Mouse (Mus musculus): Measurements from ENCODE around the gene 1700012P22Rik. TPM values are rescaled to one million over a fixed set of nuclear protein-coding genes. Genes with fewer than 3 reads are reported as not detected.

Gene 1700012P22Rik
- total RNA-seq (2021) = not detected
- long read RNA-seq = 0 reads

DNA sequence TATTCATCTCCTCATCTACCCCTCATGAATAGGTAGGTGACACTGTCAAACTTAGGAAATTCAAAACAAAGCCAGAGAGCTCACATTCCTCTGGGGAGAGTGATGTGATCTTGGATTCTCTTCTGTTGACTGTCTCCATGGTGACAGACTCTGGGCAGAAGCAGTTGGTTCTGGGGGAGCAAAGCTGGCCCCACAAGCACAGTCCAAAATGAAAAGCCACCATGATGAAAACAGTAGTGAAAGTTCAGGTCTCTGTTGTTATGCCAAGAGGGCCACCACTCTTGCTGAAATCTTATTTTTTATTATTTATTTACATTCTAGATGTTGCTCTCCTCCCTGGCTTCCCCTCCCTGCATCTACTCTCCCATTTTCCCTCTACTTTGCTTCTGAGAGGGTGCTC lies at the start of gene 1700012P22Rik:
Gene 1700012P22Rik, minus strand, starts transcription at position 101 of the 400 bp plus-strand sequence.
- DNase-seq (ENCODE audit: low spot score in 2 of 2) = no peak

DNA sequence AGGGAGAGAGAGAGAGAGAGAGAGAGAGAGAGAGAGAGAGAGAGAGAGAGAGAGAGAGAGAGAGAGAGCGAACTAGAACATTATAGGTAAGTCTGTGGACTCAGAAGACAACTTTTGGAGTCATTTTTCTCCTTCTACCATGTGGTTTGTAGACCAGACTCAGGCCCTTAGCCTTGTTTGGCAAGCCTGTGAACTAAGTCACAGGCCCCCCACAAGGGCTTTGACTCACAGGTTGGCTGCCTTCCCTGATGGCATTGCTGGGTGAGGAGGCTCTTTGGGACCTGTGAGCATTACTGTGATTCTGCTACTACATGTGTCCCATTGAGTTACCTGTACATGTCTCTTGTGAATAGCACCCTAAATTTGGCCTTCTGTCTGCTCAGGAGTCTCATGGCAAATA lies 29.5 kb upstream of the 1700012P22Rik start:
- DNase-seq (ENCODE audit: low spot score in 2 of 2) = no peak

DNA sequence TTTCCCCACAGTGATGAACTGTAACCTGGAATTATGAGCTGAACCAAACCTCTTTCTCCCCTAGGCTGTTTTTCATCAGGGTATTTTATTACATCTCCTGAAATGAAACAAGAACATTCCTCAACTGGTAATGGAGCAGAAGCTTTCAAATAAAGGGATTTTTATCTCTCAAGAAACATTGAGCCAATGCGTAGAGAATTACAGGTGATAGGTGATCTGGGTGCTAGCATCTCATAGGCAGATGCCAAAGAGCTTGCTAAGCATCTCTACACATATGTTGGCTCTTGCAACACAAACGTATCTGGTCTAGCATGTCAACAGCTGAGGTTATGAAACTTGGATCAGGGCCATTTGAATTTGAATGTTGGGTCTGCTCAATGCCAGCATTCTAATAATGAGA lies 26.6 kb upstream of the 1700012P22Rik start:
- DNase-seq (ENCODE audit: low spot score in 2 of 2) = peak in 1 of 2 experiments; percentile 14

DNA sequence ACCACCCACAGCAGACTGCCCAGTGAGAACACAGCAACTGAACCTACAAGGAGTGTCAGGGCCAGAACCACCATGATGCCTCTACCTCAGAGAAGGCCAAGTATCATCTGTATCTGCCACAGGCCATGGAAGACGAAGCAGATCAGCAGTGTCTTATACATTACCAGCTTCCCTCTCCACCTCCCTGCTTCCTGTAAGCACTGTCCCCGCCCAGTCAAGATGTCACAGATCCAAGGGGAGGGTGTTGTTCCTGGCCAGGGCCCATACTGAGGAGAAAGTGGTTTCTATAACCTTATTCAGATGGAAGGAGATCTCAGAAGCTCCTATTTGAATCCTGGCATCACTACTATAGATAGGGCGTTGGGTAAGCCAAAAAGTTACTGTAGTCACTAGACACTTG lies 25.1 kb upstream of the 1700012P22Rik start, which contains the start of gene Aadacl3:
Gene Aadacl3, minus strand, starts transcription at position 101 of the 400 bp plus-strand sequence.
- no peak for DNase-seq (ENCODE audit: low spot score in 2 of 2)

DNA sequence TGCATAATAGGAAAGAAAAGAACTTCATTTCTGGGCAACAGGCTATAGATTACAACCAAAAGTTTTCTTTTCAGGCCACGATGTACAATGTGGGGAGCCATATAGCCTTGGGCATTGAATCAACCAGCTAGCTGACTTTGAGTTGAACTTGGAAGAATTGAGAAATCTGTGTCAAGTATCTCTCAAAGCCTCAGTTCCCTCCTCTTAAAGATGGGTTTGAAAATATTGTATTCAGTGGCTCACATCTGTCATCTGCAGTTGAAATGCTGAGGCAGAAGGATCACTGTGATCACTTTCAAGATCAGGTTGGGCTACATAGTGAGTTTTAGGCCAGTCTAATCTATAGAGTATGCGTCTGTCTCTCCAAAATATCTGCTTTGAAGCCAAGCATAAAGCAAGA lies 14.6 kb upstream of the 1700012P22Rik start, which contains the start of gene Gm9944:
Gene Gm9944, minus strand, starts transcription at position 101 of the 400 bp plus-strand sequence.
- no peak for DNase-seq (ENCODE audit: low spot score in 2 of 2)

DNA sequence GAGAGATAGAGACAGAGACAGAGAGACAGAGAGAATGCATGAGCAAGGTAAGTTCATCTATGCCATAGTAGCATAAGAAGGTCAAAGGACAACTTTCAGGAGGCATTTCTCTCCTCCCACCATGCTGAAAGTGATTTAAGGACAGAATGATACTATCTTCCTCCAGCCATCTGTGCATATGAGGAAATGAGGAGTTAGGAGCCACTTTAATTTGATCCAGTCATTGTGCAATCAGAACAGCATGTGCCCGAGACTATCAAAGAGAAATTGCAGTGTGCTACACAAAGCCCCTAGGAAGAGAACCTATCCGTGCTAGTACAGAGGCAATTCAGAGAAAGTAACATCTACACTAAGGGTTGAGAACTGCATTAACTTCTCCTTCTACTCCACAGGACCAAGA lies 10.0 kb upstream of the 1700012P22Rik start:
- DNase-seq (ENCODE audit: low spot score in 2 of 2) = no peak

DNA sequence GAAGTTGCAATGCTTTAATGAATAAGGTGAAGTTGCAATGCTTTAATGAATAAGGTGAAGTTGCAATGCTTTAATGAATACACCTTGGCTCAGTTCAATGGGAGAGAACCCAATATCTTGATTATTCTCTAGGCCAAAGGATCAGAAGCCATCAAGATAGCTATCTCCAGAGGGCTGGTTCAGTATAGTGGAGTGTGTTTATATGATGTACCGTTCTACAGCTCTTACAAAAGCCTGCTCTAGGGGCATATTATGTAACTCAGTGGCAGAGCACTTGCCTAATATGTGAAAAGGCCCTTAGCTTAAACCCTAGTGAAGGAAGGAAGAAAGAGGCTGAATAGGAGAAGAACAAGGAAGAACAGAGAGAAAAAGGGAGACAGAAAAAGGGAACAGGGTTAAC lies 3.0 kb upstream of the 1700012P22Rik start:
- DNase-seq (ENCODE audit: low spot score in 2 of 2) = no peak

DNA sequence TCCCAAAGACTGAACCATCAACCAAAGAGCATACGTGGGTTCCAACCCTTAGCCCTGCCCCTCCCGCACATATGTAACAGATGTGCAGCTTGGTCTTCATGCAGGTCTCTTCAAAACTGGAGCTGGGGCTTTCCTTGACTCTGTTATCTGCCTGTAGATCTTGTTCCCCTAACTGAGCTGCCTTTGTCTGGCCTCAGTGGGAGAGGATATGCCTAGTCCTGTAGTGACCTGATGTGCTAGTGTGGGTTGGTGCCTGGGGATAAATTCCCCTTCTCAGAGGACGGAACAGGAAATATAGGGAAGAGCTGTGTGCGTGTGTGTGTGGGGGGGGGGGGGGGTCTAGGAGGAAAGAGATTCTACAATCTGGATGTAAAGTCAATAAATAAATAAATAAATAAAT lies 2.5 kb upstream of the 1700012P22Rik start:
- DNase-seq (ENCODE audit: low spot score in 2 of 2) = no peak

DNA sequence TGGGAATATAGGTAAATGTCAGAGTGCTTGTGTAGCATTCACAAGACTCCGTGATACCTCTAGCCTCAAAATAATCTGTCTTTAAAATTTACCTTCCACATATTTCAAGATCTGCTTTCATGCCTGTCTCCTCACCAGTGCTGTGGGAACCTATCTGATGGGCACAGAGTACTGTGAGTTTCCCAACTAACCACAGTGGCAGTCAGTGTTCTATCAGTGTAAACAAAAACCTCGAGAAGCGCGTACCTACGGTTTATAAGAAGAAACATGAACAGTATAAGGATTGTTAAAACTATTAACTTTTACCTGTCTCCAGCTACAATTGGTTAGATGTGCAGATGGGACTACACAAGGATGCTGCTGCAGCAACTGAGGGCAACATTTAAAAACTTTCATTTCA lies 5.4 kb downstream of the 1700012P22Rik start:
- no peak for DNase-seq (ENCODE audit: low spot score in 2 of 2)

DNA sequence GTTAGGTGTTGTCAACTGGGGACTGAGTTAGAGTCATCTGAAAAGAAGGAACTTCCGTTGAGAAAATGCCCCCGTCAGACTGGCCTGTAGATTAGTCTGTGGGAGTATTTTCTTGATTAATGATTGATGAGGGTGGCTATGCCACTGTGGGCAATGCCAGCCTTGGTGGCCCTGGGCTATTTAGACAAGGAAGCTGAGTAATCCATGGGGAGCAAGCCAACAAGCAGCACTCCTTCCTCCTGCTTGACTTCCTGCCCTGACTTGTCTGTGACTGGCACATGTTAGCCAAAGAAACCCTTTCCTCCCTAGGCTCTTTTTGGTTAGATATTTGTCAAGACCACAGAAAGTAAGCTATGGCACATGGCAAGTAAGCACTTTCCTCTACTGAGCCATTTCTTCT lies 7.8 kb downstream of the 1700012P22Rik start:
- no peak for DNase-seq (ENCODE audit: low spot score in 2 of 2)

DNA sequence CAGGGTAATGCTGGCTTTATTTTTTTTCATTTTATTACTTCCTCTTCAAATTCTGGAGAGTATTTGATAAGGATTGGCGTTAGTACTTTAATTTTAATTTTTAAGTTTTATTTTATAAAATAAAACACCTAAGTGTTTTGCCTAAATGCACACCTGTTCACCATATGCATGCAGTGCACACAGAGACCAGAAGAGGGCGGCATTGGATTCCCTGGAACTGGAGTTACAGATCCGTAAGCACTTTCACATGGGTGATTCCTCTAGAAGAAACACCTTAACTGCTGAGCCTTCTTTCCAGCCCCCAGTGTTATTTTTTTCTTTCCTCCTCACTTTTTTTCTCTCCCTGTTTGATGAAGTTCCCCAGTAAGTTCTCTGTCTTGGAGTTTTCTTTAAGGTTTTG lies 9.7 kb downstream of the 1700012P22Rik start:
- DNase-seq (ENCODE audit: low spot score in 2 of 2) = peak in 1 of 2 experiments; percentile 3

DNA sequence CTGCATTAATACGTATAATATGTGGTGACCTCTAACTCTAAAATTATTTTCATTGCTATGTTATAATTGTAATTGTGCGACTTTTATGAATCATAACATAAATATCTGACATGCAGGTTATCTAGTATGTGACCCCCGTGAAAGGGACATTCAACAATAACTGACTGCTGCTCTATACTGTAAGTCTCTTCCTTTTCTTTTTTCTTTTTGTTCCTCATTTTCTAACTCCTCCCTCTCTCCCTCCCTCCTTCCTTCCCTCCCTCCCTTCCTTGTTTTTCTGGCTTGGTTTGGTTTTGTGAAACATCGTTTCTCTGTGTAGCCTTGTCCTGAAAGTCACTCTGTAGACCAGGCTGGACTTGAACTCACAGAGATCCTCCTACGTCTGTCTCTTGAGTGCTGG lies 14.0 kb downstream of the 1700012P22Rik start:
- no peak for DNase-seq (ENCODE audit: low spot score in 2 of 2)

DNA sequence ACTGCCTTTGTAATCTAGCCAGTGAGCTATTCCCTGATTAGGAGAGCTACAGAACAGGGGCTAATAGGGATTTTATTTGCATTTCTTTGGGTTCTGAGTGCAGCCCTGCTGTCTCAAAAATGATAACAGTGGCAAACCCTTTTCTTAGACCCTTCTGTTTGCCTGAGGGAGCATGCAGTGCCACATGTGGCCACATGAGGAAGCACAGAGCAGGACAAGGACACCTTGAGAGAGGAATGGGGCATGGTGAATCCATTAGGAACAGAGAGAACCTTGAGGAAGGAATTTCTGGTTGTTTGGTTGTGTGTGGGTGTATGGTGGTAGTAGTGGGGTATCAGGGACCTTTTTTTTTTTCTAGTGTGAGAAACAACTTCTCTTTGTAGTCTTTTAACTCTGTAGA lies 17.9 kb downstream of the 1700012P22Rik start:
- no peak for DNase-seq (ENCODE audit: low spot score in 2 of 2)

DNA sequence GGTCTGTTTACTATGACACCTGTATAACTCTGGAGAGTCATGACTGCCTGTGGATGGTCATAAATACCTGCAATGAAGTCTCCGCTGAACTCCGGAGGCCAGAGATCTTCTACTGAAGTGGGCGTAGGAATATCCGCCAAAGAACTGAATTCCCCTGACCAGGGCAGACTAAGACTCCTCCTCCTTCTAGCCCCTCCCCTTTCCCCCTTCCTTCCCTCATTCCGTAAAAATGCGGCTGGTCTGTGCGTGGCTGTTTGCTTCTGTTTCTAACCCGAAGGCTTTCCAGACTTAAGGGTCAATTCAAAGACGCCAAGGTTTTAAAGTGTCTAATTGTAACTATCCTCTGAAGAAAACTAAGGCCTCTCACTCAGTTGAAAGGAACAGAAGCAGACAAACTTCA lies 30.3 kb downstream of the 1700012P22Rik start, which contains the start of gene Pramef12:
Gene Pramef12, minus strand, starts transcription at position 175 of the 400 bp plus-strand sequence.
- DNase-seq (ENCODE audit: low spot score in 2 of 2) = no peak

DNA sequence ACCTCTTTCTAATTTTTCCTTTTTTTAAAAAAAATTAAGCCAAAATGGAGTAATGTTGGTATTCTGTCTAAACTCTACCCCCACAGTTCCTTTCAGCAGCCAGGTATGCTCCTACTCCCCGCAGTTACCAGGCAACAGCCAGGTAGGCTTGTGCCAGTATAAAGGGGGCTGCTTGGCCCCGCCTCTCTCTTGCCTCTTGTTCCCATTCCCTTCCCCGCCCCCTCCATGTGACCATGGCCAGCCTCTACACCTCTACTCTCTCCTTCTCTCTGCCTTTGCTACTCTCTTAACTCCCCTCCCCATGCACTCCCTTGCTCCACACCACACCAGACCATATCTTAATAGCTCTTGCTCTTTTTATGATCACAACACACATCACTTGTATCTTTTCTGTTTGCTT lies 32.3 kb downstream of the 1700012P22Rik start:
- no peak for DNase-seq (ENCODE audit: low spot score in 2 of 2)

DNA sequence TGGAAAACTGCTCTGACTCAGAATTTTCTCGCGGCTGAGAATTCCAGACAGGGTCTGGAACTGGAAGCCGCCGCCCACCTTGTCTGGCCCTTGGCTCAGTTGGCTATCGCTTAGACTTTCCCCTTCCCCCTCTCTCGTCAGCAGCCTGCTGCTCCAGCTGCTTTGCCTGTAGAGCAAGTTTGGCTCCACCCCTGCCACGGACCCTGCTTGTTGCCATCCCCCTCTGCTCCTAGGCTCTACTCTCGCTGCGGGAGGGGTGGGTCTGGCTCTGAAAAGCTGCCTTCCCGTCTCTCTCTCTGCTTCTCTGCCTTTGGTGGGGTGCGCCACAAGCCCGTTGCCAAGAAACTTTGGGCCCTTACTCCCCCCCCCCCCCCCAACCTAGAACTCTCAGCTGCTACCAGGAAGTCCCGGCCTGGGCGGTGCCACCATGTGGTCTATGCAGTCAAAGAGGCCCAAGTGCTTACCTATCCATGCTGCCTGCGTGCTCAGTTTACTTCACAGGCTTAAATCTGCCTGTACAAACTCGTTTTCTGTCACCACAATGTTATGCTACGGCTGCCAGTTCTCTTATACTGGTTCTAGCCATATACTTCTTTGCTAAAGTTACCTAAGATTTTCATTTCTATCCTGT lies 34.0 kb downstream of the 1700012P22Rik start:
- DNase-seq (ENCODE audit: low spot score in 2 of 2) = no peak

DNA sequence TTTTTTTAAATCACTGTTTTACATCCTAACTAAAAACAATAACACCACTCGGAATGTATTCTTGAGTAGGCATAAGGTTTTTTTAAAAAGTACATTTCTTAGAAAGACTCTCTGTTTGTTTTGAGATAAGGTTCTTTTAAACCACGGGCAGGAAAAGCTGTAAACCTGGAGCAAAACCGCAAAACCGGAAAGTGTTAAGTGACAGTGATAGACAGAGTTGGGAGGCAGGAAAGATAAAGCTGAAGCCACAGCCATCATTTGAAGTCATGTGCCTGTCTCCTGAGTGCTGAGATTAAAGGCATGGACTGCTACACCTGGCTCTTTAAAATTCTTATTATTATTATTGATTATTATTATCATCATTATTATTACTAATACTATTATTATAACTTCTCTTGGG lies 35.9 kb downstream of the 1700012P22Rik start:
- DNase-seq (ENCODE audit: low spot score in 2 of 2) = no peak

DNA sequence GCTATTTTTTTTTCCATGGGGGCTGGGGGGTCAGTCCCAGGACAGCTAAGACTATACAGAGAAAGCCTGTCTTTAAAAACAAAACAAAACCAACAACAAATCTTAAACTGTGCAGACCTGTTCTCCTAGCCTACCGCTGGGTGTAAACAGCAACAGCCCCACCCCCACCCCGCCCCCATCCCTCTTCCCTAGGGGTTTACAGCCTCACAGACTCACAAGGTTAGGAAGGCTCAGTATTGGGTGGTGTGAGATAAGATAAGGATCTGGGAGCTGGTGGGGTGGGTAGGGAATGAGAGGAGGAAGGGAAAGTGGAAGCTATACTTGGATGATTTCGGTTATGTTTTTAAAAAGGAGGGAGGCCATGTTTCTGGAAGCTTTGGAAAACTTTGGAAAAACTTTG lies 42.3 kb downstream of the 1700012P22Rik start:
- DNase-seq (ENCODE audit: low spot score in 2 of 2) = no peak

DNA sequence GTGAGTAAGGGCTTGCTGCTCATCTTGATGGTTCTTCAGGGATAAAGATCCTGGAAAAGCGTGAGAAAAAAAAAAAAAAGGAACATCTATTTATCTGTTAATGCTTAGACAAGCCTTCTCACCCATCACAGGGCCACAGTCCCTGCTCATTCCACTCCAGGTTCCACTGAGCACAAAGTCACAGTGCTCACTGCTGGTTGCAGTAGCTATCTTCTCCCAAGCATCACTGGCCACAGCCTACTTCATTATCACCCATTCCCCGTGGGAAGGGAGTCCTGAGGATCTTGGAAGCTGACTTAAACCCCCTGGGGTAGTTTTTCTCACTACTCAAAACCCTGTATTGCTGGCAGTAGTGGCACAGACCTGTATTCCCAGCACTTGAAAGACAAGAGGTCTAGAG lies 60.7 kb downstream of the 1700012P22Rik start, which contains the start of gene Pramef20:
Gene Pramef20, minus strand, starts transcription at position 23 of the 400 bp plus-strand sequence.
- DNase-seq (ENCODE audit: low spot score in 2 of 2) = no peak

Measured in layer of hippocampus, adult 18-20 months (tissue).